Mouse (Mus musculus) brain, adult 2 months (tissue): Measurements from ENCODE around the gene Espn.

Experiments used
- DNase-seq: peaks from one replicate; pipeline ENCODE4 v3.0.0; 2011; ENCODE audit warnings: low read depth, low spot score

Espn gene

DNA sequence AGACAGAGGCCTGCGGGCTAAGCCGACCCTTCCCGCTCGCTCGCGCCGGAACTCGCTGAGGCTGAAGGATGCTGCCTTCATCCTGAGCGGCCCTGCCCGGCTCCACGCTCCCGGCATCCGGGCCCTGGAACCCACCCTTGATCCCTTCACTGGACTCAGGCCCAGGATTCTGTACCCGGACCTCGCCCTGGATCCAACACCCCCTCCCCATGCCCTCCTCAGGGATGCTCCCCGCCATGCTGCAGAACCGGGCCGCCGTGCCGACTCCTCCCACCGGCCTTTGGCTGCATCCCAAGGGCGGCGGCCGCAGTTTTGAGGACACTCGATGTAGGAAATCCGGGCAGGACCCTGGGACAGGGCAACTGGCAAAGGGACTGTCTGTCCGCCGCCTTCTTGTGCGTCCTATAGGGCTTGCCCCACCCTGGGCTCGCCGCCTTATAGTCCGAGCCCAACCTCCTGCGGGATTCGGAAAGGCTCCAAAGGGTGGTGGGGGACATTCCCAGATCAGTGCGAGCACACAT is 26.2 kb upstream of the Espn start:
- peak; percentile 50 for DNase-seq

GRCm38 (mm10) chr4:152177537-152178343 is 25.6 kb upstream of the Espn start, which contains the start of gene Acot7:
TSS of gene Acot7 (plus strand) at chr4:152178134.
- DNase-seq, result peak; percentile 98

- no peak for DNase-seq
These were observed 25.0 kb upstream of the Espn start for GRCm38 (mm10) chr4:152177174-152177536.

GRCm38 (mm10) chr4:152176638-152177037 is 24.5 kb upstream of the Espn start:
- no peak for DNase-seq

GRCm38 (mm10) chr4:152173956-152174355 is 21.8 kb upstream of the Espn start:
- no peak for DNase-seq

- peak; percentile 92 for DNase-seq
These were observed 20.9 kb upstream of the Espn start for GRCm38 (mm10) chr4:152173041-152173440.

- no peak for DNase-seq
These were observed 19.4 kb upstream of the Espn start for GRCm38 (mm10) chr4:152171543-152171942.

DNA sequence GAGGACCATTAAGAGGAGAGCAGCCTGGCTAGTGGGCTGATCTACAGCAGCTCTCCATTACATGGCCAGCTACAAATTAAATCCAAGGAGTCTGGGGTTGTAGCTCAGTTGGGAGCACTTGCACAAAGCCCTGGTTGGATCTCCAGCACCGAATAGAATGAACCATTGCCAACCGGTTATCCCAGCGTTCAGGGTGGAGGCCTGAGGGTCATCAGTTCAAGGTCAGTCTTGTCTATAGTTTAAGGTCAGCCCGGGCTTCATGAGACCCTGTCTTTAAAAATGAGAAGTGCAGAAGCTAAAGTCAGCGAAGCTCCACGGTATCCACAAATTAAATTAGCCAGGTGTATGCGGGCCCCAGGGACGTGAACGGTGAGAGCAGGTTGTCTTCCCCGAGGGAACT is 18.1 kb upstream of the Espn start:
- DNase-seq, result no peak

DNA sequence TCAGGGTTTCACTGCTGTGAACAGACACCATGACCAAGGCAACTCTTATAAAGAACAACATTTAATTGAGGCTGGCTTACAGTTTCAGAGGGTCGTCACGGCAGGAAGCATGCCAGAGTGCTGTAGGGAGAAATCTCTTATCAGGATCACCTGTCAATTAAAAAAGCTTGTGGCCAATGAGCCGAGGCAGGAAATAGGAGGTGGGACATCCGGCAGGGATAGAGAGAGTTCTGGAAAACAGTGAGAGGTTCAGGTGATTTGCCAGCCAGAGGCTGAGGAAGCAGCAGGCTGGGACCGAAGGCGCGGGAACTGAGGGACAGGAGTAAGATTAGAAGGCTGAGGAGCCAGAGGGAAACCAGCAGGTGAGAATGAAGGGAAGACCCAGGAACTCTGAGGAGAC is 16.9 kb upstream of the Espn start:
- no peak for DNase-seq

DNA sequence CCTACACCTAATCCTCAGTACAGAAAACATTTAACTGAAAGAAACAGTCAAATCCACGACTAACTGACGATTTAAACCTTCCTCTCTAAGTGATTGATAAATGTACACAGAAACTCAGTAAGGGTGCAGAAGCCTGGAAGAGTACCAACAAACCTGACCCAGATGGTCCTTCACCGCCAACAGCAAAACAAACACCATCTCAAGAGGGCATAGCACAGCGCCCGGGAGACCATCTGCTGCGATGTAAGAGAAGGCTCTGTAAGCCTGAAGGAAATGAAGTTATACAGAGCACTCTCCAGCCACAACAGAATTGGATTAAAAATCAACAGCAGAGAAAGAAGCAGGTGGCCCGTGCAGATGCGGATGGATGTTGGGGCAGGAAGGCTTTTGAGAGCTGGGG is 15.9 kb upstream of the Espn start:
- peak; percentile 63 for DNase-seq

- peak; percentile 59 for DNase-seq
These were observed 13.1 kb upstream of the Espn start for GRCm38 (mm10) chr4:152165036-152165931.

DNA sequence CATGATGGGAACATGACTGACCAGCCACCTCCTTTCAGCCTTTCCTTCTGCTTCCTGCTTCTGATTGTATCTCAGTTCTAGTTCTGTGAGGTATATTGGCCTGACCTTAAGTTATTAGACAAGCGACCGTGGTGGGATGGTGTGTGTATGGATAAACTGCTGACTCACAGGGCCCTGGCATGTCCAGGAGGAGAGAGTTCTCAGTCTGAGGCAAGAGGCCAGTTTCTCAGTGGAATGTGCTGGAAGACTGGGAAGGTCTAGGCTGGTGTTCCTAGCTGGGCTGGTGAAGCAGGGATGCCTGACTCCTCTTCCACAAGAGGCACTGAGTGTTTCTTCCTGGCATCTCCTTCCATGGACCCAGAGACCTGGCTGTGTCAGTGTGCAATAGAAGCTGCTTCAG is 10.6 kb upstream of the Espn start:
- DNase-seq, result no peak

- DNase-seq, result no peak
These were observed 9.4 kb upstream of the Espn start for GRCm38 (mm10) chr4:152161601-152162000.

GRCm38 (mm10) chr4:152160748-152161147 is 8.6 kb upstream of the Espn start:
- no peak for DNase-seq

- no peak for DNase-seq
These were observed 7.1 kb upstream of the Espn start for GRCm38 (mm10) chr4:152159285-152159678.

DNA sequence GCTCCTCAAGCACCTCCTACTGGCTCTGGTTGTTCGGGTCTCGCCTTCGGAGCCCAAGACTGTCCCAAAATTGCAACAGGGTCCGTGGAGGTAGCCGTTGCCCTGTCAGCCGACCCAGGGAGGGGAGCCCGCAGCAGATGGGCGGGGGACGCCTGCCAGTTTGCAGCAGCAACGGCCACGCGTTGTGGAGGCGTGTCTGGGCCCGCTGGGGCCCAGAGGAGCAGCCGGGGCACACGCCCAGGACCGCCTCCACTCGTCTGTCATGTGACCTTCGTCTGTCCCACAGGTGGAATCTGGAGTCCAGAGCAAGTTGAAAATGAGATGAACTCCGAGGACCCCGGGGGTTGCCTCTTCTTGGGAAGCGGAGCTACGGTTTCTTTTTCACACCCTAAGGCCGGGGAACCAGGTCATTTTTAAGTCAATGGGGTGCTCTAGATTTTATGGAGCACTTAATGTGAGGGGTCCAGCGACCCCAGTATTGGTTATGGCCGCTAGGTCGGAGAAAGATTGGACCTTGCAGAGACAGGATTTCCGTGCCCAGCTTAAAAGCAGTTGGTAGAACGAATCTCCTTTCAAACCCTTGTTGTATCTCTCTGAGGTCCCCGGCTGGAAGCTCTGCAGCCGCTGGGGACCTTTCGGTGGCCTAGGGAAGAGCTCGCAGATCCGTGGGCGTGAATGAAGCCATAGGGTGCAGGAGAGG is 6.6 kb upstream of the Espn start, which contains the start of gene Hes2:
TSS of gene Hes2 (plus strand) at position 283 of the 700 bp plus-strand sequence.
- no peak for DNase-seq

DNA sequence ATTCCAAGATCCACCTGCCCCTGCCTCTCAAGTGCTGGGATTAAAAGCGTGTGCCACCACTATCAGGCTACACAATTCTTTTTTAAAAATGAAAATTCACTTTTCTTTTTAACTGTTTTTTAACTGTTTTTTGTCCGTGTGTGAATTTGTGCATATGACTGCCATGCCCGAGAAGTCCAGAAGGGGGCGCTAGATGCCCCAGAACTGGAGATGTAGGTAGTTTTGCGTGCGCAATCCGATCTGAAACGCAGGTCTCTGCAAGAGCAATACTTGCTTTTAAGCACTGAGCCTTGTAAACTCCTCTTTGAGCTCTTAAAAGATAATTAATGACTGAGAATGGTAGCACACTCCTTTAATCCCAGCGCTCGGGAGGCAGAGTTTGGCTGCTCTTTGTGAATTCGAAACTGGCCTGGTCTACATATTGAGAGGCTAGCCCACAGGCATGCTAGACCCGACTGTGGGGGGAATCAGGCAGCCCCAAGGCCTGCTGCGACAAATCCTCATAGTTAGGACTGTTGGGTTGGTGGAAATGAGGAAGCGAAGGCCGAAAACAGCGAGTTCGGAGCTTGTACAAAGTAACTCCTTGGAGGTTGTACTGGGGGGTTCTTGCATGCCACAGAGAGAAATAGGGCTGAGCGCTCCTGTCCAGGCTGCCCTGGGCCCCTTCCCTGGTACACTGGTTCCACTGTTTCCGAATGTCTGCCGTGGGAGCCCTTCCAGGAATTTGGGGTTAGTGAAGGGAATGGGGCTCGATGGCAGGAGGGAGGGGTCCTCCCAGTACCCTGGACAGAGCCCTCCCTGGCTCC is 5.8 kb upstream of the Espn start:
- peak; percentile 67 for DNase-seq

DNA sequence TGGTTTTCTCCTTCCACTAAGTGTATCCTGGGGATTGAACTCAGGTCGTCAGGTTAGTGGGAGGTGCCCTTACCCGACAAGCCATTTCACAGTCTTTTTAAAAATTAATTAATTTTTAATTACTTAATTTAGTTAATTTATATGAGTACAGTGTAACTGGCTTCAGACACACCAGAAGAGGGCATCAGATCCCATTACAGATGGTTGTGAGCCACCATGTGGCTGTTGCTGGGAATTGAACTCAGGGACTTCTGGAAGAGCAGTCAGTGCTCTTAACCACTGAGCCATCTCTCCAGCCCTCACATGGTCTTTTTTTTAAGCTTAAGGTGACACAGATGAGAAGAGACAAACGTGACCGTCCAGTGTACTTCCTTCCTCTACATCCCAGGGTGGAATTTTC is 2.8 kb upstream of the Espn start:
- DNase-seq, result no peak

- peak; percentile 81 for DNase-seq
These were observed 1.6 kb upstream of the Espn start for GRCm38 (mm10) chr4:152153771-152154177.

DNA sequence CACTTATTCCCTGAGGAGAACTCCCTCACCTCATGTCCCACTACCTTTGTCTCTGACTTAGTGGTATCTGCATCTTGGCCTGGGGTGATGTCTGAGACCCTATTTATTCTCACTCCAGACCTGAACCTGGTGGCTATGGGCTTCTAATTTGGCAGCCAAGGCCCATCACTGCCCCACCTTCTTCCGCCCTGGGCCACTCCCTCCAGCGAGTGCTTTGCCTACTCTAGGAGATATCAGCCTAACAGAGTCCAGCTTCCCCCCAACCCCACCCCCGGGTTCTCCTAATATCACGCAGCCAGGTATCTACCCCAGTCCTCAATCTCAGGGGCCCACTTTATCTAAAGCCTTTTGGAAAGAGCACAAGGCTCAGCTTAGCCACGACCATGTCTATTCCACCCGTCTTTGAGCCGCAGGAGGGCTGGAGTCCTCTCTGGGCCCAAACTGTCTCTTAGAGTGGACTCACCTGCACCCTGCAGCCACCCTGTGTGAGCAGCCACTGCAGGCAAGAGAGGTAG is 663 bp downstream of the Espn start:
- no peak for DNase-seq

GRCm38 (mm10) chr4:152150546-152150945 is 1.6 kb downstream of the Espn start:
- no peak for DNase-seq
